Mouse (Mus musculus) left cerebral cortex, adult 2 months (tissue): Measurements from ENCODE around the gene Lyg2. TPM values are rescaled to one million over a fixed set of nuclear protein-coding genes. Genes with fewer than 3 reads are reported as not detected.

Source experiments
- DNase-seq, 2 experiments: peaks; one replicate each; pipeline ENCODE4 v3.0.0; 2021 to 2022; ENCODE audit warnings: low spot score in 2 of 2, mixed read lengths in 1 of 2; ENCODE audit errors: extremely low spot score in 1 of 2
- H3K27ac ChIP-seq: fragments of 200-600 bp; 2 replicates; pipeline ENCODE4 v1.8.1; 2022
- H3K4me3 ChIP-seq: fragments of 200-600 bp; 2 replicates; pipeline ENCODE4 v1.8.1; 2022
- CTCF ChIP-seq: fragments of 200-600 bp; IDR thresholded peaks from 2 replicates; pipeline ENCODE4 v1.8.1; 2022; ENCODE audit warnings: antibody characterized with exemption, mild to moderate bottlenecking, moderate library complexity
- intact Hi-C: fragments of 180-260 bp; cut with DNase I; formaldehyde crosslinking; loops from one replicate; pipeline ENCODE4 v1.15.1; 2025
- total RNA-seq, 2 experiments: library from RNA; stranded (reverse); gene quantifications; 2 replicates each; pipeline ENCODE4 v1.2.3; 2021

The Lyg2 gene
- total RNA-seq, 2 experiments from 2014 or later, result not detected

GRCm38 (mm10) chr1:37917666-37918065, 1.4 kb upstream of the Lyg2 start:
- no peak for TF ChIP-seq CTCF
- no peak overlapping the region for H3K27ac ChIP-seq
- intact Hi-C loops, result no loop called here

GRCm38 (mm10) chr1:37912751-37913150, 3.5 kb downstream of the Lyg2 start:
- DNase-seq, result no peak
- intact Hi-C loops, result no loop called here
- no peak overlapping the region for H3K27ac ChIP-seq
- H3K4me3 ChIP-seq, result no peak overlapping the region
- no peak for TF ChIP-seq CTCF

More at GRCm38 (mm10) chr1:37917666-37918065, 1.4 kb upstream of the Lyg2 start:
- H3K4me3 ChIP-seq, result no peak overlapping the region
- no peak for DNase-seq

- TF ChIP-seq CTCF, result peak; percentile 60
Observed at GRCm38 (mm10) chr1:37903178-37903577, 13.1 kb downstream of the Lyg2 start.

GRCm38 (mm10) chr1:37900288-37900687, 16.0 kb downstream of the Lyg2 start:
- Histone ChIP-seq H3K4me3 (no peak overlapping the region), H3K27ac (no peak overlapping the region)
- DNase-seq, result no peak
- no peak for TF ChIP-seq CTCF
- intact Hi-C loops, result no loop called here

More at GRCm38 (mm10) chr1:37903178-37903577, 13.1 kb downstream of the Lyg2 start:
- no peak for DNase-seq
- H3K27ac ChIP-seq, result no peak overlapping the region
- intact Hi-C loops, result loop anchor here (1.0 kb wide), 1 partner anchor 82 kb away; no protein-coding TSS in a partner anchor
- H3K4me3 ChIP-seq, result no peak overlapping the region

GRCm38 (mm10) chr1:37899816-37900215, 16.5 kb downstream of the Lyg2 start:
- no peak overlapping the region for H3K27ac ChIP-seq

GRCm38 (mm10) chr1:37894606-37895005, 21.7 kb downstream of the Lyg2 start:
- Histone ChIP-seq H3K27ac (no peak overlapping the region), H3K4me3 (no peak overlapping the region)
- no peak for TF ChIP-seq CTCF
- intact Hi-C loops, result no loop called here
- DNase-seq, result no peak

More at GRCm38 (mm10) chr1:37899816-37900215, 16.5 kb downstream of the Lyg2 start:
- intact Hi-C loops, result no loop called here
- no peak for TF ChIP-seq CTCF
- no peak for DNase-seq
- H3K4me3 ChIP-seq, result no peak overlapping the region

- H3K4me3 ChIP-seq, result peak overlapping the region; percentile 80
- DNase-seq, result no peak
- intact Hi-C loops, result loop anchor here (2.0 kb wide), 1 partner anchor 27 kb away; no protein-coding TSS in a partner anchor
- TF ChIP-seq CTCF, result peak; percentile 44
- no peak overlapping the region for H3K27ac ChIP-seq
Observed at GRCm38 (mm10) chr1:37891400-37891799, 24.9 kb downstream of the Lyg2 start.

- H3K27ac ChIP-seq, result peak within 1 kb of the TSS; percentile 71
- H3K4me3 ChIP-seq, result peak within 1 kb of the TSS; percentile 80
- DNase-seq, result peak; percentile 88 to 91
- TF ChIP-seq CTCF, result no peak
- intact Hi-C loops, result loop anchor here (1.0 to 2.0 kb wide), 2 partner anchors 25 to 107 kb away; partner anchors contain the start of gene Txndc9
Observed at GRCm38 (mm10) chr1:37890025-37890652, 26.2 kb downstream of the Lyg2 start, which contains the start of the genes Mitd1 and Mrpl30. Gene Mitd1, minus strand, starts transcription at chr1:37890411. Gene Mrpl30, plus strand, starts transcription at chr1:37890477.

- intact Hi-C loops, result no loop called here
- no peak for DNase-seq
- Histone ChIP-seq H3K4me3 (peak overlapping the region; percentile 80), H3K27ac (no peak overlapping the region)
- no peak for TF ChIP-seq CTCF
Observed at GRCm38 (mm10) chr1:37889206-37889605, 27.1 kb downstream of the Lyg2 start.

- intact Hi-C loops, result no loop called here
- DNase-seq, result no peak
- no peak for TF ChIP-seq CTCF
- Histone ChIP-seq H3K27ac (no peak overlapping the region), H3K4me3 (no peak overlapping the region)
Observed at GRCm38 (mm10) chr1:37884451-37884850, 31.8 kb downstream of the Lyg2 start.

GRCm38 (mm10) chr1:37883411-37883810, 32.9 kb downstream of the Lyg2 start:
- intact Hi-C loops, result no loop called here
- TF ChIP-seq CTCF, result no peak
- DNase-seq, result no peak

GRCm38 (mm10) chr1:37877736-37878460, 38.4 kb downstream of the Lyg2 start:
- DNase-seq, result no peak
- TF ChIP-seq CTCF, result no peak
- Histone ChIP-seq H3K4me3 (no peak overlapping the region), H3K27ac (no peak overlapping the region)
- intact Hi-C loops, result no loop called here

More at GRCm38 (mm10) chr1:37883411-37883810, 32.9 kb downstream of the Lyg2 start:
- H3K4me3 ChIP-seq, result no peak overlapping the region
- no peak overlapping the region for H3K27ac ChIP-seq
